Mouse (Mus musculus): Measurements from ENCODE around the gene Mrpl19.

Mrpl19 gene

GRCm38 (mm10) chr6:81965296-81966067 is at the start of gene Mrpl19:
Gene Mrpl19 (minus strand): TSS chr6:81965958.
- TF ChIP-seq GATA4 (IDR thresholded peaks at IDR 0.05; ENCODE audit: insufficient replicate concordance, low read length): no peak

- TF ChIP-seq GATA4 (IDR thresholded peaks at IDR 0.05; ENCODE audit: insufficient replicate concordance, low read length): no peak
These were observed 46.6 kb upstream of the Mrpl19 start for GRCm38 (mm10) chr6:82012392-82012791.

- TF ChIP-seq GATA4 (IDR thresholded peaks at IDR 0.05; ENCODE audit: insufficient replicate concordance, low read length): no peak
These were observed 24.5 kb upstream of the Mrpl19 start for GRCm38 (mm10) chr6:81990049-81990810.

- no peak for TF ChIP-seq GATA4 (IDR thresholded peaks at IDR 0.05; ENCODE audit: insufficient replicate concordance, low read length)
These were observed 22.6 kb upstream of the Mrpl19 start for GRCm38 (mm10) chr6:81988341-81988740.

- TF ChIP-seq GATA4 (IDR thresholded peaks at IDR 0.05; ENCODE audit: insufficient replicate concordance, low read length): no peak
These were observed 21.8 kb upstream of the Mrpl19 start for GRCm38 (mm10) chr6:81987580-81987979.

- no peak for TF ChIP-seq GATA4 (IDR thresholded peaks at IDR 0.05; ENCODE audit: insufficient replicate concordance, low read length)
These were observed 21.3 kb upstream of the Mrpl19 start for GRCm38 (mm10) chr6:81987010-81987409.

- no peak for TF ChIP-seq GATA4 (IDR thresholded peaks at IDR 0.05; ENCODE audit: insufficient replicate concordance, low read length)
These were observed 20.8 kb upstream of the Mrpl19 start for GRCm38 (mm10) chr6:81986599-81986998.

GRCm38 (mm10) chr6:81986171-81986570 is 20.4 kb upstream of the Mrpl19 start:
- TF ChIP-seq GATA4 (IDR thresholded peaks at IDR 0.05; ENCODE audit: insufficient replicate concordance, low read length): no peak

GRCm38 (mm10) chr6:81979286-81979685 is 13.5 kb upstream of the Mrpl19 start:
- TF ChIP-seq GATA4 (IDR thresholded peaks at IDR 0.05; ENCODE audit: insufficient replicate concordance, low read length): no peak

- no peak for TF ChIP-seq GATA4 (IDR thresholded peaks at IDR 0.05; ENCODE audit: insufficient replicate concordance, low read length)
These were observed 10.3 kb upstream of the Mrpl19 start for GRCm38 (mm10) chr6:81975971-81976621.

- no peak for TF ChIP-seq GATA4 (IDR thresholded peaks at IDR 0.05; ENCODE audit: insufficient replicate concordance, low read length)
These were observed 6.8 kb upstream of the Mrpl19 start for GRCm38 (mm10) chr6:81972595-81972994.

GRCm38 (mm10) chr6:81971196-81971595 is 5.4 kb upstream of the Mrpl19 start:
- TF ChIP-seq GATA4 (IDR thresholded peaks at IDR 0.05; ENCODE audit: insufficient replicate concordance, low read length): no peak

GRCm38 (mm10) chr6:81966068-81966544 is 348 bp upstream of the Mrpl19 start:
- no peak for TF ChIP-seq GATA4 (IDR thresholded peaks at IDR 0.05; ENCODE audit: insufficient replicate concordance, low read length)

- no peak for TF ChIP-seq GATA4 (IDR thresholded peaks at IDR 0.05; ENCODE audit: insufficient replicate concordance, low read length)
These were observed 5.5 kb downstream of the Mrpl19 start for GRCm38 (mm10) chr6:81960284-81960683.

GRCm38 (mm10) chr6:81959866-81960265 is 5.9 kb downstream of the Mrpl19 start:
- no peak for TF ChIP-seq GATA4 (IDR thresholded peaks at IDR 0.05; ENCODE audit: insufficient replicate concordance, low read length)

GRCm38 (mm10) chr6:81957992-81958391 is 7.8 kb downstream of the Mrpl19 start:
- no peak for TF ChIP-seq GATA4 (IDR thresholded peaks at IDR 0.05; ENCODE audit: insufficient replicate concordance, low read length)
